Mouse (Mus musculus): Measurements from ENCODE around the gene Fig4. TPM values are rescaled to one million over a fixed set of nuclear protein-coding genes. Genes with fewer than 3 reads are reported as not detected.

The Fig4 gene
- polyA plus RNA-seq, 1 experiment from 2014 or later, result 15.1 TPM

DNA sequence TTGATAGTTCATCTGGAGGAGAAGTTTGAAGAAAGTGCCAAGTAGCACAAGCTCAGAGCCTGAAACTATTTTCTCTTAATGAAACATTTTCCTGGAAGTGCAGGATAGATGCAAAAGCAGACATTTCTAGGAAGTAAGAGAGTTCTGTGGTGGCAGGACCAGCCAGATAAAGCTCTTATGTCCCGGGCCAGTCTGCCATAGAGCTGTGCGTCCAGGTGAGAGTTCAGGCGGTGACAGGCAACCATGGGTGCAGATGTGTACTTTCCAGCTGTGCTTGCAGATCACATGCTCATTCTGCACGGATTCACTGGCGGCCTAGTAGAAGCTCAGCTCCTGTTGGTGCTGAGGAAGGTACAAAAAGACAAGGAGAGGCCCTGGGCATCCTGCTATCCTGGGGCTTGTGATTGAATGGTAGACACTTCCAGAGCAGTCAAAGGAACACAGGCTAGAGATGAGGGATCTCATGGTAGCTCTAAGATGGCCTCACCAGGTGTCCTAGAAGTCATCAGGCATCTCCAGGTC lies 149.8 kb downstream of the Fig4 start:
- H3K4me1 ChIP-seq, result peaks cover 2% of the 10 kb centered on the region; the same call in 1 of the 2 replicates
- no peaks in the 10 kb centered on the region for H3K27me3 ChIP-seq (replicated peaks)
- no peak overlapping the region for H3K27ac ChIP-seq
- 81% methylated on average over 5 of the region's 5 CpGs for WGBS
- H3K9me3 ChIP-seq, result no peaks in the 10 kb centered on the region
- H3K4me2 ChIP-seq, result no peak overlapping the region
- H3K9ac ChIP-seq, result no peak overlapping the region
- no peaks in the 10 kb centered on the region for H3K36me3 ChIP-seq
- no peak for ATAC-seq (ENCODE audit: insufficient read depth, low FRiP score, low read depth)
- H3K4me3 ChIP-seq (replicated peaks), result no peak overlapping the region

DNA sequence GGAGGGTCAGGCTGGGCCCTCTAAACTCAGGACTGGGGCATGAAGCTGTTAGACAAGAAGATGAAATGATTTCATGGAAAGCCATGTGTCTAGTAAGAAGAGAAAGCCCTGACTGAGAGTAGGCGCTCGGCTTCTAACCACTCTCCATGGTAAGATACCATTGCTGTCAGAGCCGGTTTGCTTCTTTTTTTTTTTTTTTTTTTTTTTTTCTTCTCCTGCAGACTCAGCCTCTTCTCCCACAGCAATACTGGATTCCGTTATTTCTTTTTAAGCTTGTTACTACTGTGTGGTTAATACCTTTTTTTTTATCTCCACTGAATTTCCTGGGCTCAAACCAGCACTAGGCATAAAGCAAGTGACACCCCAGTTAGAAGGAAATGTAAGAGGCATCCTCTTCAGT lies 151.2 kb downstream of the Fig4 start:
- Histone ChIP-seq H3K27ac (no peak overlapping the region), H3K36me3 (no peaks in the 10 kb centered on the region), H3K4me2 (no peak overlapping the region), H3K4me3 (replicated peaks) (no peak overlapping the region), H3K4me1 (peaks cover 2% of the 10 kb centered on the region; the same call in 1 of the 2 replicates), H3K27me3 (replicated peaks) (no peaks in the 10 kb centered on the region), H3K9me3 (no peaks in the 10 kb centered on the region), H3K9ac (no peak overlapping the region)
- WGBS, result 79% methylated on average over 4 of the region's 4 CpGs
- no peak for ATAC-seq (ENCODE audit: insufficient read depth, low FRiP score, low read depth)

DNA sequence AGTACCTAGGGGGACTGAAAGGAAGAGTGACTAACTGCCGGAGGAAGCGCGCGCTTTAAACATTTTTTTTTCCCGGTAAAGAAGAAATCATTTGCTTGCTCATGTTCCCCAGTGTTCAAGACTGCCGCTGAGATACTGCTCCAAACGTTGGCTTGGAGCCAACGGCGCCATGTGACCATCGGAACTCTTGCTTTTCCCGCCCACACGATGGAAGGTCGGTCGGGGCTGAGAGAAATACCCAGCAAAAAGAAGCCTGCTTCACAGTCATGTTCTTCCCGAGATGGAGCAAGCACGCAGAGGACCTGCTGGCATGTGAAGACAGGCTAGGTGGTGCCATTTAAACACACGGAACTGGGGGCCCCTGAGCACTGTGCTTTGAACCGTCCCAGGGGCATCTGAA lies 151.6 kb downstream of the Fig4 start:
- no peaks in the 10 kb centered on the region for H3K9me3 ChIP-seq
- H3K4me2 ChIP-seq, result peak overlapping the region; percentile 16; the same call in 1 of the 2 replicates
- H3K27ac ChIP-seq, result no peak overlapping the region
- no peak for ATAC-seq (ENCODE audit: insufficient read depth, low FRiP score, low read depth)
- no peak overlapping the region for H3K4me3 ChIP-seq (replicated peaks)
- peaks cover 2% of the 10 kb centered on the region; the same call in 1 of the 2 replicates for H3K4me1 ChIP-seq
- no peak overlapping the region for H3K9ac ChIP-seq
- H3K27me3 ChIP-seq (replicated peaks), result no peaks in the 10 kb centered on the region
- no peaks in the 10 kb centered on the region for H3K36me3 ChIP-seq
- WGBS, result 56% methylated on average over 18 of the region's 18 CpGs

DNA sequence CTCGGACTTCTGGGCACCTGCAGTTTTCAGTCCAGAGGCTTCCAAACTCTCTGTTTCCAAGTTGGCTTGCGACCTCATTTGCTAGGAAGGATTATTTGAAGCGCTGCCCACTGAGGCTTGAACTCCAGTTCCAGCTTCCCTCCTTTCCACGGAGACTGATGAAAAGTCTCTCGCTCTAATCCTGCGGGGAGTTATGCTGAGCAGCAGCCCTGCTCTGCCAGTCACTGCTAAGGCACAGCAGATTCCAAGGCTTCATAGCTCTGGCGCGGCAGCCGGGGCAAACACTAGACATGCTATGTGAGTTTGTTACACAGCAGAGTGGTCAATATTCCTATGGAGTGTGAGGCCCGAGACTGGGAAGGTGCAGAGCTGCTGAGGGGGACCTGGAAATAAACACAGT lies 152.0 kb downstream of the Fig4 start:
- no peaks in the 10 kb centered on the region for H3K27me3 ChIP-seq (replicated peaks)
- no peaks in the 10 kb centered on the region for H3K36me3 ChIP-seq
- WGBS, result 62% methylated on average over 10 of the region's 10 CpGs
- H3K9me3 ChIP-seq, result no peaks in the 10 kb centered on the region
- H3K27ac ChIP-seq, result no peak overlapping the region
- no peak overlapping the region for H3K9ac ChIP-seq
- peak overlapping the region; percentile 16; the same call in 1 of the 2 replicates for H3K4me2 ChIP-seq
- no peak for ATAC-seq (ENCODE audit: insufficient read depth, low FRiP score, low read depth)
- H3K4me1 ChIP-seq, result peaks cover 2% of the 10 kb centered on the region; the same call in 1 of the 2 replicates
- no peak overlapping the region for H3K4me3 ChIP-seq (replicated peaks)

DNA sequence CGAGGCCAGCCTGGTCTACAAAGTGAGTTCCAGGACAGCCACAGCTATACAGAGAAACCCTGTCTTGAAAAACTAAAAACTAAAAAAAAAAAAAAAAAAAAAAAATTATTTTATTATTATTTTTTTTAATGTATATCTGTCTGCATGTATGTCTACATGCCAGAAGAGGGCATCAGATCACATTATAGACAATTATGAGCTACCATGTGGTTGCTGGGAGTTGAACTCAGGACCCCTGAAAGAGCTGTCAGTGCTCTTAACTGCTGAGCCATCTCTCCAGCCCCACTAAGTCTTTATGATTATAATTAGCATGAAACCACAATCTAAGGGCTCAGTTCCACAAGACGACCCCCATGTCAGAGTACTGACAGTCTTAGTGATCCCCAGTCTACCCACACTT lies 152.6 kb downstream of the Fig4 start:
- Histone ChIP-seq H3K4me2 (no peak overlapping the region), H3K9me3 (no peaks in the 10 kb centered on the region), H3K9ac (no peak overlapping the region), H3K4me3 (replicated peaks) (no peak overlapping the region), H3K4me1 (peaks cover 2% of the 10 kb centered on the region; the same call in 1 of the 2 replicates), H3K27me3 (replicated peaks) (no peaks in the 10 kb centered on the region), H3K27ac (no peak overlapping the region), H3K36me3 (no peaks in the 10 kb centered on the region)
- no peak for ATAC-seq (ENCODE audit: insufficient read depth, low FRiP score, low read depth)
- WGBS, result 89% methylated on average over 2 of the region's 2 CpGs

DNA sequence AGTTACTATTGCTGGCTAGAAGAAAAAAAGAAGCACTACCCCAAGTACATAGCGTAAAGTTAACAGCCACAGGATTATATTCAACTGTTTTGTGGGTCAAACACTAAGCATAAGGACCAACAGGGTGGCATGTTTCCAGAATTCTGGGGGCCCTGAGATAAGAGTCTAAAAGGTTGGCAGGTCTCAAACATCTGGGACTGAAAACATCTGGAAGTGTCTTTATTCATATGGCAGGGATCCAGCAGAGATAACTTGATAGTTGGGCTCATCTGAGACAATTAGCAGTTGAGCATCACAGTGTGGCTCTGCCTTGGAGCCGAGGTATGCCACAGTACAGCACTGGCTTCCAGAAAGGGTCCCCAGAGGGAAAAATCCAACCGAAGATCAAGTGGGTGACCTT lies 153.8 kb downstream of the Fig4 start:
- ATAC-seq (ENCODE audit: insufficient read depth, low FRiP score, low read depth), result no peak
- H3K9ac ChIP-seq, result no peak overlapping the region
- H3K9me3 ChIP-seq, result no peaks in the 10 kb centered on the region
- H3K4me3 ChIP-seq (replicated peaks), result no peak overlapping the region
- H3K4me2 ChIP-seq, result no peak overlapping the region
- 60% methylated on average over 3 of the region's 3 CpGs for WGBS
- peaks cover 2% of the 10 kb centered on the region; the same call in 1 of the 2 replicates for H3K4me1 ChIP-seq
- H3K27ac ChIP-seq, result no peak overlapping the region
- H3K36me3 ChIP-seq, result no peaks in the 10 kb centered on the region
- H3K27me3 ChIP-seq (replicated peaks), result no peaks in the 10 kb centered on the region

DNA sequence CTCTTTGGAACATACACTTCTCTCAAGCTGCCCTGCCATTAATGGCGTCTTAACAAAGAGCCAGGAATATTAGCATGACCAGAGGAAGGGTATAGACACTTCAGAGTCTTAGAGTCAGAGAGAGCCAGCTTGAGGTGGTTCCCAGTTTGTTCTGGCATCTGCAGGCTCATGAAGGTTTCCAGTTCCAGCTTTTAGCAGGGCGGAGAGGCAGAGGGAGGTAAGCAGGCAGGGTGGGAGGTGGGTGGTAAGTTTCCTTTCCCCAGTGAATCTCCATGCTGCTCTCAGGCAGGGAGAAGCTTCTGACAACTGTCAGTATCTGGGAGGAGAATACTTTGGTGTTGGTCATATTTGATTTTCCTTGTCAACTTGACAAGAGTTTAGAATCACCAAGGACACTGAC lies 156.9 kb downstream of the Fig4 start:
- Histone ChIP-seq H3K27me3 (replicated peaks) (no peaks in the 10 kb centered on the region), H3K36me3 (no peaks in the 10 kb centered on the region), H3K4me3 (replicated peaks) (no peak overlapping the region), H3K9me3 (no peaks in the 10 kb centered on the region), H3K9ac (no peak overlapping the region), H3K4me2 (no peak overlapping the region), H3K4me1 (peaks cover 2% of the 10 kb centered on the region; the same call in 1 of the 2 replicates), H3K27ac (no peak overlapping the region)
- WGBS, result 73% methylated on average over 2 of the region's 2 CpGs
- no peak for ATAC-seq (ENCODE audit: insufficient read depth, low FRiP score, low read depth)

Other genes starting within 250 kb of the Fig4 start
- gene Gpr6, start 231.0 kb downstream of the Fig4 start, polyA plus RNA-seq (2015; fragmentation: Nextera tagmentation; extraction: Ambion mirVana), result not detected in 2 replicates
- 0.03 TPM in 1 of 2 replicates, not detected in the other for gene Ak9, start 720 bp upstream of the Fig4 start, polyA plus RNA-seq (2015; fragmentation: Nextera tagmentation; extraction: Ambion mirVana)
- gene Zbtb24, start 147.1 kb upstream of the Fig4 start, polyA plus RNA-seq (2015; fragmentation: Nextera tagmentation; extraction: Ambion mirVana), result 15.0 and 17.3 TPM in 2 replicates
- 27.8 and 33.3 TPM in 2 replicates for gene Mical1, start 173.1 kb upstream of the Fig4 start, polyA plus RNA-seq (2015; fragmentation: Nextera tagmentation; extraction: Ambion mirVana)
- 47.2 and 56.5 TPM in 2 replicates for gene Smpd2, start 187.1 kb upstream of the Fig4 start, polyA plus RNA-seq (2015; fragmentation: Nextera tagmentation; extraction: Ambion mirVana)
- 0.85 and 0.95 TPM in 2 replicates for gene Ppil6, start 187.2 kb upstream of the Fig4 start, polyA plus RNA-seq (2015; fragmentation: Nextera tagmentation; extraction: Ambion mirVana)
- gene Cd164, start 216.2 kb upstream of the Fig4 start, polyA plus RNA-seq (2015; fragmentation: Nextera tagmentation; extraction: Ambion mirVana), result 155 and 178 TPM in 2 replicates

Measured in stomach, embryonic 15.5 days (tissue).